Mouse (Mus musculus) heart, postnatal 14 days (tissue): ENCODE measurements around the gene Zfp563. TPM values are rescaled to one million over a fixed set of nuclear protein-coding genes. Genes with fewer than 3 reads are reported as not detected.

Experiments used
- DNase-seq, 2 experiments: peaks; one replicate each; pipeline ENCODE4 v3.0.0; 2021 to 2022
- intact Hi-C: fragments of 180-260 bp; cut with DNase I; formaldehyde crosslinking; loops from one replicate; pipeline ENCODE4 v1.15.1; 2025
- long read RNA-seq, 2 experiments: library from polyadenylated mRNA; stranded (forward); transcript quantifications; one replicate each; pipeline ENCODE4 v2.0.0; 2021
- total RNA-seq, 2 experiments: library from RNA; stranded (reverse); gene quantifications; 2 replicates each; pipeline ENCODE4 v1.2.3; 2021

The Zfp563 gene
- total RNA-seq = 1 to 10 TPM; 5.4 to 5.7 TPM
- long read RNA-seq, experiment 1, partial matches to known transcripts = 0 of 2 reads
- long read RNA-seq, experiment 1, other reads (novel, unspliced or antisense) = 0 of 2 reads
- long read RNA-seq, experiment 2, partial matches to known transcripts = 0 of 2 reads
- long read RNA-seq, experiment 2, other reads (novel, unspliced or antisense) = 1 of 2 reads

GRCm38 (mm10) chr17:33089220-33089949 is at the start of gene Zfp563:
TSS of gene Zfp563 (plus strand) at chr17:33089310.
- peak; percentile 91 to 95 for DNase-seq
- intact Hi-C loops = no loop called here

GRCm38 (mm10) chr17:33058791-33059190 is 30.3 kb upstream of the Zfp563 start:
- no peak for DNase-seq
- intact Hi-C loops = no loop called here

DNA sequence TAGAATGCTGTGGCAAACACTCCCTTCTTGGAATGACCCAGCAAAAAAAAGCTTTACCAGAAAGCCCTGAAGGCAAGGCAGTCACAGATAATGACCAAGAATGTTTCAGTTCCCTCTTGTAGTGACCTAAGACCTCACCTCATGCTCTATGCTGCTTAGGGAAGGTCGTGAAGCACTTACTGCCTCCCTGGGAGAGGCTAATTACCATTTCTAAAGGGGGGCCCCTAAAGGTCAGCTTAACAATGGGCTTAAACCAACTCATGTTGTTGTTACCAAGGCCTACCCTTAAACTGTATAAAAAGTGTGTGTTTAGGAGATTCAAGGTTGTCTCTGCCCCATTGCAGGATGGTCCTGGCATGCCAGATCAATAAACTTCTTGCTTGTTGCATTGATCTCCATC is 26.1 kb upstream of the Zfp563 start:
- DNase-seq = no peak
- intact Hi-C loops = no loop called here

- DNase-seq = no peak
- intact Hi-C loops = no loop called here
These were observed 21.2 kb upstream of the Zfp563 start, which contains the start of gene 4921501E09Rik for GRCm38 (mm10) chr17:33067958-33068357. TSS of gene 4921501E09Rik (minus strand) at chr17:33068058.

GRCm38 (mm10) chr17:33091630-33092029 is 2.5 kb downstream of the Zfp563 start:
- DNase-seq = no peak
- intact Hi-C loops = loop anchor here (5.0 kb wide), 2 partner anchors 99 to 306 kb away; partner anchors contain the start of gene Zfp952

- peak; percentile 74 to 83 for DNase-seq
- intact Hi-C loops = loop anchor here (5.0 kb wide), 2 partner anchors 100 to 305 kb away; partner anchors contain the start of gene Zfp952
These were observed 3.5 kb downstream of the Zfp563 start for GRCm38 (mm10) chr17:33092391-33093193.

DNA sequence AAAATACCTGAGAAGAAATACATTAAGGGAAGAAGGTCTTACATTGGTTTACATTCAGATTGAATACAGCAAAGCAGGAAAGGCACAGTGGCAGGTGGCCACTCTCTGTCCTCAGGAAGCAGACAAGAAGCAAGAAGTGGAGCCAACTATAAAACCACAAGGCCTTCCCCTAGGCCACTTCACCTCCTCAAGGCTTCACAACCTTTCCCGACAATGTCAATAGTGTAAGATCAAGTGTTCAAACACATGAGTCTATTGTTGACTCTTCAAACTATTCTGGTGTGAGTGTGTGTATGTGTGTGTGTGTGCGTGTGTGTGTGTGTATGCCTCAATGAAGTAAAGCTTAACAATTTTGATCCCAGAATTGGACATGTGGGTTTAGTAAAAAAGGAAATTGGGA is 8.3 kb downstream of the Zfp563 start:
- intact Hi-C loops = no loop called here
- no peak for DNase-seq

DNA sequence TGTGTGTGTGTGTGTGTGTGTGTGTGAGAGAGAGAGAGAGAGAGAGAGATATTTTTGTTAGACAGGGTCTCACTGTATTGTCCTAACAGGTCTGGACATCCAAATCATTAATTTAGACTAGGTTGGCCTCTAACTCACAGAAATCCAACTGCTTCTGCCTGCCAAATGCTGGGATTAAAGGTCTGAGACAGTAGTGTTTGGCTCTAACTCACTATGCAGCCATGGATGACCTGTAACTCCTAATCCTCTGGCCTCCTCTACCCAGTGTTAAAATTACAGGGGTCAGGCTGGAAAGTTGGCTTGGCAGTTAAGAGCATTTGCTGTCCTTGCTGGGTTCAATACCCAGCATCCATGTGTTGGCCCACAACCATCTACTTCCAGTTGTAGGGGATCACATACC is 35.4 kb downstream of the Zfp563 start:
- no peak for DNase-seq
- intact Hi-C loops = no loop called here

DNA sequence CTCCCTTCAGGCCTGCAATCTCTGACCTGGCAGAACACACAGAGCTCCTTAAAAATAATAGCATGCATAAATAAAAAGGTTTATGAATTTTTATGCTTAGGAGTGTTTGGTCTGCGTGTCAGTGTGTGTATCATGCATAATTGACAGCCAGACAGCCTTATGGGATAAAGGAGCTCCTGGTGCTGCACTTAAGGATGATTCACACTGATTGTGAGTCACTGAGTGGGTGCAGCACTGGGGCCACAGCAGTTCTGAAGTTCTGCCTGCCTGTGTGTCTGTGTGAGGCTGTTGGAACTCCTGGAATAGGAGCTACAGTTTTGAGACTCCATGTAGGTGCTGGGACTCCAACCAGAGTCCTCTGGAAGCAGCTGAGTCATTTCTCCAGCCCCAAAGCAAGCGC is 37.1 kb downstream of the Zfp563 start:
- intact Hi-C loops = no loop called here

GRCm38 (mm10) chr17:33139261-33139820 is 50.2 kb downstream of the Zfp563 start, which contains the start of gene Morc2b:
TSS of gene Morc2b (minus strand) at chr17:33139683.
- intact Hi-C loops = no loop called here

More for the DNA sequence above, 37.1 kb downstream of the Zfp563 start:
- DNase-seq = no peak

More at GRCm38 (mm10) chr17:33139261-33139820, 50.2 kb downstream of the Zfp563 start, which contains the start of gene Morc2b:
- DNase-seq = no peak

Other genes with a start within 250 kb of the Zfp563 start
- gene Zfp870, start 197.7 kb upstream of the Zfp563 start, total RNA-seq = 1 to 10 TPM; 7.3 to 9.0 TPM
- gene Cyp4f14, start 172.0 kb upstream of the Zfp563 start, total RNA-seq = not detected
- gene Cyp4f13, start 141.9 kb upstream of the Zfp563 start, total RNA-seq = 10 to 100 TPM; 13.8 to 22.3 TPM
- 1 to 10 TPM; 2.6 to 3.3 TPM for gene Zfp472, start 123.5 kb upstream of the Zfp563 start, total RNA-seq
- gene Zfp952, start 96.2 kb upstream of the Zfp563 start, total RNA-seq = 1 to 10 TPM; 6.8 to 7.6 TPM
- 1 to 10 TPM; 3.8 to 4.2 TPM for gene Zfp763, start 55.9 kb upstream of the Zfp563 start, total RNA-seq
- gene 4921501E09Rik, start 21.3 kb upstream of the Zfp563 start, total RNA-seq = not detected
- gene Morc2b, start 50.4 kb downstream of the Zfp563 start, total RNA-seq = under 1 TPM; 0.07 TPM
- not detected for gene Olfr55, start 79.1 kb downstream of the Zfp563 start, total RNA-seq
- not detected for gene Olfr239, start 102.0 kb downstream of the Zfp563 start, total RNA-seq
- under 1 TPM; 0.26 to 0.27 TPM for gene Olfr1564, start 132.4 kb downstream of the Zfp563 start, total RNA-seq
- 10 to 100 TPM; 11.2 to 12.4 TPM for gene Zfp955a, start 165.8 kb downstream of the Zfp563 start, total RNA-seq
- gene Olfr63, start 175.4 kb downstream of the Zfp563 start, total RNA-seq = not detected
- gene Zfp955b, start 200.2 kb downstream of the Zfp563 start, total RNA-seq = 10 to 100 TPM; 12.8 to 14.2 TPM